Mouse (Mus musculus) midbrain, embryonic 14.5 days (tissue): ENCODE data around the gene Gli2. TPM values are rescaled to one million over a fixed set of nuclear protein-coding genes. Genes with fewer than 3 reads are reported as not detected.

Source experiments
- ATAC-seq: fragments of 200-750 bp; cut with Nextera tagmentation; 2 replicates; pipeline ENCODE4 v1.8.0; 2017; ENCODE audit warnings: moderate number of reproducible peaks, moderate library complexity; ENCODE audit not compliant: low FRiP score, low TSS enrichment
- DNase-seq: peaks from one replicate; pipeline ENCODE4 v3.0.0-alpha.2; 2015
- H3K27ac ChIP-seq: fragments of 300-500 bp; sonication (generic); replicated peaks from 2 replicates; pipeline ENCODE4 v1.5.1; 2014; ENCODE audit warnings: mild to moderate bottlenecking, low read depth, low read length, moderate library complexity
- H3K27me3 ChIP-seq: fragments of 300-500 bp; sonication (generic); 2 replicates; pipeline ENCODE4 v1.6.1; 2014; ENCODE audit warnings: low read length, control low read depth, mixed read lengths; ENCODE audit not compliant: control insufficient read depth, insufficient read depth
- H3K36me3 ChIP-seq: fragments of 300-500 bp; sonication (generic); 2 replicates; pipeline ENCODE4 v1.6.1; 2014; ENCODE audit warnings: low read length, control low read depth; ENCODE audit not compliant: control insufficient read depth, insufficient read depth
- H3K4me1 ChIP-seq: fragments of 300-500 bp; sonication (generic); 2 replicates; pipeline ENCODE4 v1.6.1; 2014; ENCODE audit warnings: mild to moderate bottlenecking, antibody characterized with exemption, low read length, control low read depth; ENCODE audit not compliant: control insufficient read depth, insufficient read depth
- H3K4me2 ChIP-seq: fragments of 300-500 bp; sonication (generic); 2 replicates; pipeline ENCODE4 v1.6.1; 2014; ENCODE audit warnings: mild to moderate bottlenecking, low read length, moderate library complexity
- H3K4me3 ChIP-seq: fragments of 300-500 bp; sonication (generic); replicated peaks from 2 replicates; pipeline ENCODE4 v1.5.1; 2014; ENCODE audit warnings: low read depth, low read length
- H3K9ac ChIP-seq: fragments of 300-500 bp; sonication (generic); replicated peaks from 2 replicates; pipeline ENCODE4 v1.6.1; 2014; ENCODE audit warnings: mild to moderate bottlenecking, low read length, moderate library complexity
- H3K9me3 ChIP-seq: fragments of 300-500 bp; sonication (generic); 2 replicates; pipeline ENCODE4 v1.6.1; 2016; ENCODE audit warnings: low read length, control low read depth, mixed read lengths; ENCODE audit not compliant: control insufficient read depth
- WGBS: fragments of 180-500 bp; shearing (Covaris S2); extraction: QIAGEN DNeasy Blood & Tissue Kit; methylation state at CpG from one replicate; pipeline ENCODE4 v1.1.7; 2014; 5-methylcytosine and 5-hydroxymethylcytosine counted together
- polyA plus RNA-seq: library from polyadenylated mRNA; unstranded; fragments of >200 nt; fragmentation: Nextera tagmentation; extraction: Ambion mirVana; gene quantifications from 2 replicates; pipeline ENCODE4 v1.2.1, GENCODE M21; 2014

Gene Gli2
- polyA plus RNA-seq, 1 experiment from 2014 or later = 2.8 TPM

GRCm38 (mm10) chr1:119054468-119054867 lies 1.0 kb upstream of the Gli2 start:
- ATAC-seq (no peak), DNase-seq (peak; percentile 24)
- no peak overlapping the region for H3K27ac ChIP-seq
- H3K4me1 ChIP-seq = peaks cover 31% of the 10 kb centered on the region
- H3K36me3 ChIP-seq = no peaks in the 10 kb centered on the region
- H3K4me2 ChIP-seq = peak overlapping the region; percentile 96
- H3K27me3 ChIP-seq = peaks cover 6% of the 10 kb centered on the region; the same call in 1 of the 2 replicates
- H3K4me3 ChIP-seq = peak overlapping the region; percentile 43
- H3K9ac ChIP-seq = no peak overlapping the region; the same call in 1 of the 2 replicates
- H3K9me3 ChIP-seq = no peaks in the 10 kb centered on the region
- 13% methylated on average over 6 of the region's 6 CpGs for WGBS

- ATAC-seq (peak; percentile 25; the same call in 1 of the 2 replicates), DNase-seq (peak; percentile 70)
- H3K36me3 ChIP-seq = no peaks in the 10 kb centered on the region
- H3K4me1 ChIP-seq = peaks cover 32% of the 10 kb centered on the region
- no peaks in the 10 kb centered on the region for H3K9me3 ChIP-seq
- peaks cover 6% of the 10 kb centered on the region; the same call in 1 of the 2 replicates for H3K27me3 ChIP-seq
- peak overlapping the region; percentile 96 for H3K4me2 ChIP-seq
- peak overlapping the region; percentile 46 for H3K9ac ChIP-seq
- peak overlapping the region; percentile 49 for H3K27ac ChIP-seq
- under 1% methylated on average over 25 of the region's 25 CpGs for WGBS
- H3K4me3 ChIP-seq = peak overlapping the region; percentile 43
Measured at GRCm38 (mm10) chr1:119053872-119054354, 494 bp upstream of the Gli2 start.

- Histone ChIP-seq H3K36me3 (no peaks in the 10 kb centered on the region), H3K9ac (peak overlapping the region; percentile 46), H3K4me2 (peak overlapping the region; percentile 96), H3K4me3 (peak overlapping the region; percentile 43), H3K27me3 (peaks cover 6% of the 10 kb centered on the region; the same call in 1 of the 2 replicates), H3K9me3 (no peaks in the 10 kb centered on the region), H3K27ac (peak overlapping the region; percentile 78), H3K4me1 (peaks cover 37% of the 10 kb centered on the region)
- no peak for ATAC-seq
- peak; percentile 55 for DNase-seq
- 1% methylated on average over 33 of the region's 33 CpGs for WGBS
Measured at GRCm38 (mm10) chr1:119052631-119053177, 715 bp downstream of the Gli2 start.

GRCm38 (mm10) chr1:119051938-119052551 lies 1.4 kb downstream of the Gli2 start:
- Histone ChIP-seq H3K36me3 (no peaks in the 10 kb centered on the region), H3K4me3 (peak overlapping the region; percentile 43), H3K4me2 (peak overlapping the region; percentile 96), H3K27me3 (peaks cover 6% of the 10 kb centered on the region; the same call in 1 of the 2 replicates), H3K9me3 (no peaks in the 10 kb centered on the region), H3K4me1 (peaks cover 41% of the 10 kb centered on the region), H3K27ac (peak overlapping the region; percentile 78), H3K9ac (peak overlapping the region; percentile 46)
- ATAC-seq (no peak), DNase-seq (peak; percentile 67)
- under 1% methylated on average over 21 of the region's 21 CpGs for WGBS

GRCm38 (mm10) chr1:119051192-119051937 lies 2.1 kb downstream of the Gli2 start:
- Histone ChIP-seq H3K4me2 (peak overlapping the region; percentile 96), H3K9ac (peak overlapping the region; percentile 46), H3K4me3 (peak overlapping the region; percentile 43), H3K27ac (peak overlapping the region; percentile 32; the same call in 1 of the 2 replicates), H3K27me3 (peaks cover 6% of the 10 kb centered on the region; the same call in 1 of the 2 replicates), H3K4me1 (peaks cover 41% of the 10 kb centered on the region), H3K9me3 (no peaks in the 10 kb centered on the region), H3K36me3 (no peaks in the 10 kb centered on the region)
- ATAC-seq (no peak), DNase-seq (peak; percentile 48)
- WGBS = 2% methylated on average over 21 of the region's 21 CpGs

GRCm38 (mm10) chr1:119049812-119050615 lies 3.4 kb downstream of the Gli2 start:
- H3K9me3 ChIP-seq = no peaks in the 10 kb centered on the region
- ATAC-seq = no peak
- H3K4me3 ChIP-seq = no peak overlapping the region
- DNase-seq = peak; percentile 48
- H3K36me3 ChIP-seq = no peaks in the 10 kb centered on the region
- H3K9ac ChIP-seq = no peak overlapping the region
- peaks cover 41% of the 10 kb centered on the region for H3K4me1 ChIP-seq
- peaks cover 6% of the 10 kb centered on the region; the same call in 1 of the 2 replicates for H3K27me3 ChIP-seq
- H3K4me2 ChIP-seq = peak overlapping the region; percentile 96
- 4% methylated on average over 10 of the region's 10 CpGs for WGBS
- peak overlapping the region; percentile 64 for H3K27ac ChIP-seq

- no peak overlapping the region for H3K9ac ChIP-seq
- peak overlapping the region; percentile 48; the same call in 1 of the 2 replicates for H3K4me3 ChIP-seq
- peak; percentile 18 for DNase-seq
- peaks cover 6% of the 10 kb centered on the region; the same call in 1 of the 2 replicates for H3K27me3 ChIP-seq
- no peak for ATAC-seq
- peak overlapping the region; percentile 96 for H3K4me2 ChIP-seq
- peaks cover 41% of the 10 kb centered on the region for H3K4me1 ChIP-seq
- 1% methylated on average over 11 of the region's 11 CpGs for WGBS
- H3K27ac ChIP-seq = peak overlapping the region; percentile 86; the same call in 1 of the 2 replicates
- H3K36me3 ChIP-seq = no peaks in the 10 kb centered on the region
- no peaks in the 10 kb centered on the region for H3K9me3 ChIP-seq
Measured at GRCm38 (mm10) chr1:119048988-119049387, 4.4 kb downstream of the Gli2 start.

GRCm38 (mm10) chr1:119048547-119048946 lies 4.9 kb downstream of the Gli2 start:
- peak overlapping the region; percentile 48 for H3K4me3 ChIP-seq
- H3K4me2 ChIP-seq = peak overlapping the region; percentile 96
- H3K4me1 ChIP-seq = peaks cover 38% of the 10 kb centered on the region
- peaks cover 6% of the 10 kb centered on the region; the same call in 1 of the 2 replicates for H3K27me3 ChIP-seq
- H3K9me3 ChIP-seq = no peaks in the 10 kb centered on the region
- WGBS = 2% methylated on average over 6 of the region's 6 CpGs
- ATAC-seq = no peak
- no peaks in the 10 kb centered on the region for H3K36me3 ChIP-seq
- peak; percentile 41 for DNase-seq
- H3K9ac ChIP-seq = no peak overlapping the region; the same call in 1 of the 2 replicates
- H3K27ac ChIP-seq = peak overlapping the region; percentile 86
